Mouse (Mus musculus) bone marrow, adult 2 months (tissue): Measurements from ENCODE around the gene Mdfi. TPM values are rescaled to one million over a fixed set of nuclear protein-coding genes. Genes with fewer than 3 reads are reported as not detected.

Source experiments
- H3K27ac ChIP-seq: fragments of 200-500 bp; 2 replicates; pipeline ENCODE4 v1.5.1; 2012; ENCODE audit warnings: low read depth, mild to moderate bottlenecking, control low read depth, inconsistent platforms, low read length; ENCODE audit not compliant: control insufficient read depth, poor library complexity, insufficient read depth
- H3K4me1 ChIP-seq: fragments of 200-500 bp; 2 replicates; pipeline ENCODE4 v1.6.1; 2011; ENCODE audit warnings: low read length; ENCODE audit not compliant: control insufficient read depth, insufficient read depth
- H3K4me3 ChIP-seq: fragments of 200-500 bp; replicated peaks from 2 replicates; pipeline ENCODE3; 2011; ENCODE audit warnings: mild to moderate bottlenecking, low read depth, low read length, control low read depth; ENCODE audit not compliant: control insufficient read depth
- CTCF ChIP-seq: fragments of 200-500 bp; IDR thresholded peaks from 2 replicates; pipeline ENCODE4 v1.5.1; 2011; ENCODE audit warnings: low read length, control low read depth; ENCODE audit not compliant: control insufficient read depth, insufficient read depth
- POLR2A ChIP-seq: fragments of 200-500 bp; IDR thresholded peaks from 2 replicates; pipeline ENCODE4 v1.6.1; 2011; ENCODE audit warnings: low read depth, mild to moderate bottlenecking, control low read depth, low read length, borderline replicate concordance; ENCODE audit not compliant: control insufficient read depth
- WGBS: fragments of 180-500 bp; shearing (Covaris S2); methylation state at CpG from one replicate; pipeline ENCODE4 v1.1.7; 2018; 5-methylcytosine and 5-hydroxymethylcytosine counted together
- polyA plus RNA-seq: library from polyadenylated mRNA; stranded (reverse); fragments of >200 nt; gene quantifications from 2 replicates; pipeline ENCODE4 v1.2.4, GENCODE M21; 2011; ENCODE audit warnings: low replicate concordance; ENCODE audit not compliant: missing spikeins, insufficient read depth, insufficient read length

The Mdfi gene
- polyA plus RNA-seq, 1 experiment: 4.2 TPM

DNA sequence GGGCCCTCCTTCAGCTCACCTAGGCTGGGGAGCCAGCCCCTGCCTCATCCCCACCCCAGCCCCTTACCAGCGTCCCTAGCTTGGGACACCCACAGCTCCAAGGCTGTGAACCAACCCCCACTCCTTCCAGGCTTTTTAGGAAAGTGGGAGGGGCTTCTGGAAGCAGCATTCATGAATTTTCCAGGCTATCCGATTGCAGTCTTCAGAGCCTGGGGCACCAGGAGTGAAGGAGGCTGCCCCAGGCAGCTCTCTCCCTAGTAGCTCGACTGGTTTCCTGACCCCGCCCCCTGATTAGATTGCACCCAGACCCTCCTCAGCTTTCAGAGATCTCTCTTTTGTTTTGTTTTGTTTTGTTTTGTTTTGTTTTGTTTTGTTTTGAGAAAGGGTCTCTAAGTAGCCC lies 46.2 kb downstream of the Mdfi start:
- TF ChIP-seq CTCF (no peak), POLR2A (no peak)

DNA sequence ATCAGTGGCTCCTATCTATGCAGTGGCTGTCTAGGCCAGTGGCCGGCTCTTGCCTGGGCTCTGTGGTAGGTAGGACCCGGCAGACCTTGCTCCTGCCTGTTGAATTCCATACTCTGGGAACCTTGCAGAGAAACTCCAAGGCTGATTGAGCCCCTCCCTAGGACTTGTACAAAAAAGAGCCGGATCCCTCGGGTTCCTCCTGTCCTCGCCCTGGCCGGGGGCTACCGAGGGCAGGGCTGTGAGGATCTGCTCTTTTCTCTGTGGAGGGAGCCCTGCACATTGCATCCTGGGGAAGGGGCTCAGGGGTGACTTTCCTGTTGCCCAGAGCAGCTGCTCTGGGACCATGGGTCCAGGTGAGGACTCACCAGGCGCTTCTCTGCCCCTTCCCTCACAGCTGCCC lies 46.9 kb downstream of the Mdfi start:
- peaks cover 4% of the 10 kb centered on the region for H3K4me1 ChIP-seq
- no peak overlapping the region for H3K4me3 ChIP-seq
- TF ChIP-seq POLR2A (no peak), CTCF (no peak)
- WGBS: 78% methylated on average over 8 of the region's 8 CpGs
- no peak overlapping the region for H3K27ac ChIP-seq

More for the DNA sequence above, 46.2 kb downstream of the Mdfi start:
- Histone ChIP-seq H3K4me1 (peaks cover 4% of the 10 kb centered on the region), H3K27ac (no peak overlapping the region), H3K4me3 (no peak overlapping the region)
- WGBS: 83% methylated on average over 4 of the region's 4 CpGs

DNA sequence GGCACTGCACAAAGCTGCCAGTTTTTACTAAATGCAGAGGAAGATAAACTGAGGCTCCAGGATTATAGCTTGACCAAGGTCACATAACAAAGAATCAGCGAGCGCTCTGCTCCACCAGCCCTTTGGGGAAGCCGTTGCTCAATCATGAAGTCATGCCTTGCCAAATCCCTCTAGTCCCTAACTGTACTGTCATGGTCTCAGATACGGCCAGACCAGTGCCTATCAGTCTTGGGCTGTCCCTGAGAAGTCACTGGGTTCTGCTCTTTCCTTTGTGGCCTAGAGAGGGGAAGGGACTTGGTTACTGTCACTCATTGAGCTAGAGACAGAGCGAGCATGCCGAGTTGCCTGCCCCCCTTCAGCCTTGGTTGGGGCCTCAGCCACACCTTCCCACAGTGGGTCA lies 50.1 kb downstream of the Mdfi start:
- Histone ChIP-seq H3K4me1 (peaks cover 4% of the 10 kb centered on the region), H3K4me3 (no peak overlapping the region), H3K27ac (peak overlapping the region; percentile 23)
- no peak for TF ChIP-seq POLR2A
- no peak for TF ChIP-seq CTCF
- WGBS: 36% methylated on average over 6 of the region's 6 CpGs

DNA sequence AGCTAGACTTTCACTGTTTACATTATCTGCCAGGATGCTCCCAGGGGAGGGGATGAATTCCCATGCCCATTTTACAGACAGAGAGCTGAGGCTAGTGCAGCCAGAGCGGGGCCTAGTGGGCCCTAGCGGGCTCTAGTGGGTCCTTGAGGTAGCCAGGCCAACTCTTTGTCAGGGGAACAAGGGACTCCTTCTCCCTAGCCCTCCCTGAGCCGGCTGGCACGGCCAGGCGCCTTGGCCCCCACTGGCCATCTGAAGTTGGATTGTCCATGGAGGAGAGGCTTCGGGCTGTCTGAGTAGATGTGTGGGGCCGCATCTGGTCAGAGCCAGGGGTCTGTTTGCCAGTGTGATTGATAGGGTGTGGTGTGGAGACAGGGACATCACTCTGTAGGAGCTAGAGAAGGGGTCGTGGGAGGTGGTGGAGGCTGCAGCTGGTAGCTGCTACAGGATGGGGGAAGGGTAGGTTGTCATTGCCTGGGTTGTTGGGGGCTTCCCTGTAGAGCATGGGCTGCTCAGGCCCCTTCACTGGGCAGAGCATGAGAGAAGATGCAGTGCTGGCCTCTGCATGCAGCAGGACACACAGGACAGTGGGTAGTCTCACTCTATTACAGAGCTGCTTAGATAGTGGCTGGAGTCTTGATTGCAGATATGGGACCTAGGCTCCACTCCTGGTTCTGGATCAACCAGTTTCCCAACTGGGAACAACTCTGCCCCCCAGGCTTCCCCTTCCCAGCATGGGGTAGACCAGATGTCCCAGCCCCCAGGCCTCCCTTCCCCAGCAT lies 50.9 kb downstream of the Mdfi start:
- peak overlapping the region; percentile 52 for H3K27ac ChIP-seq
- 87% methylated on average over 8 of the region's 8 CpGs for WGBS
- no peak overlapping the region for H3K4me3 ChIP-seq
- H3K4me1 ChIP-seq: peaks cover 4% of the 10 kb centered on the region
- TF ChIP-seq POLR2A: no peak
- no peak for TF ChIP-seq CTCF

DNA sequence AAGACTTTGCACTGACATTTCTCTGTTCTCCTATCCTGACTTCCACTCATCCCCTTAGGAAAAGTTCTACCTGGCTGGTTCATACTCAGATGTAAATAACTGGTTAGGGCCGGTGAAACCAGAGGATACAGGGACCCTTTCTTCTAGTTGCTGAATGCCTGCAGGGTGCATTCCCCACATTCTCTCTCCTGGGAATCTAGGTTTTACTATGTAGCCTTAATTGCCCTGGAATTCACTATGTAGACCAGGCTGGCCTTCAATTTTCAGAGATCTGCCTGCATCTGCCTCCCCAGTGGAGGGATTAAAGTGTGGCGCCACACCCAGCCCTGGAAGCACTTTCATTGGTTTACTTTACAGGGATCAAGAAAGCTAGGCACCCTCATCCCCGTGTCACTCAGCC lies 52.0 kb downstream of the Mdfi start:
- WGBS: 84% methylated on average over 3 of the region's 3 CpGs
- H3K27ac ChIP-seq: no peak overlapping the region
- TF ChIP-seq POLR2A (no peak), CTCF (no peak)
- H3K4me3 ChIP-seq: no peak overlapping the region
- H3K4me1 ChIP-seq: peaks cover 4% of the 10 kb centered on the region

DNA sequence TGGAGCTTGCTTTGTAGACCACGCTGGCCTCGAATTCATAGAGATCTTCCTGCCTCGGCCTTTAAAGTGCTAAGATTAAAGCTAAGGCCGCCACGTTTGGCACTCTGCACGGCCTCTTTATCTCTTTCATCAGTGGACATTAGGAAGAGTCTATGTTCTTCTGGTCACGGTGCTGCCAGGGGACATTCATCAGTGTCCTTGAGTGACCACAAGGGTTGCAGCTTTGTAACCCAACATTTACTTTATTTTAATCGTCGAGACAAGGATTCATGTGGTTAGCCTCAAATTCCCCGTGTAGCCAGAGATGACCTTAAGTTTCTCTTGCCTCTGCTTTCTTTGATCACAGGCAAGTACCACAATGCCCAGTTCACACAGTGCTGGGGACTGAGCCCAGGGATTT lies 54.0 kb downstream of the Mdfi start:
- no peak overlapping the region for H3K4me3 ChIP-seq
- WGBS: 62% methylated on average over 10 of the region's 10 CpGs
- peaks cover 4% of the 10 kb centered on the region for H3K4me1 ChIP-seq
- TF ChIP-seq POLR2A (no peak), CTCF (no peak)
- H3K27ac ChIP-seq: no peak overlapping the region

DNA sequence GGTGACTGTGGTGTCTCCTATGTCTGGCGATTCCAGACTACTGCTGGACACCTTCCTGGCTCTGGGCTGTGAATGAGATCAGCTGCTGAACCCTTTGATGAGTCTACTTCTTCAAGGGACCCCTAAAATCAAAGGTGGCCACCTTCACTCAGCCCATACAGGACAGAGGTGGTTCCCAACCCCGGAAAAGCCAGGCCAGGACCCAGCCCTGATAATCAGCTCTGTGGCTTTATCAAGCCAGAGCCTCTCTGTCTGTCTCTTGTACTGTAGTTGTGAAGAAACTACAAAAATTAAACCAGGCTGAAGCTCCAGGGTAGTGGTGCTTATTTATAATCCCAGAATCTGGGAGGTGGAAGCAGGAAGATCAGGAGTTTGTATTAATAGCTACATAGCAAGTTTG lies 57.4 kb downstream of the Mdfi start:
- Histone ChIP-seq H3K4me3 (no peak overlapping the region), H3K27ac (no peak overlapping the region), H3K4me1 (no peaks in the 10 kb centered on the region; the same call in 1 of the 2 replicates)
- WGBS: 60% methylated on average over 2 of the region's 2 CpGs
- TF ChIP-seq POLR2A (no peak), CTCF (no peak)

DNA sequence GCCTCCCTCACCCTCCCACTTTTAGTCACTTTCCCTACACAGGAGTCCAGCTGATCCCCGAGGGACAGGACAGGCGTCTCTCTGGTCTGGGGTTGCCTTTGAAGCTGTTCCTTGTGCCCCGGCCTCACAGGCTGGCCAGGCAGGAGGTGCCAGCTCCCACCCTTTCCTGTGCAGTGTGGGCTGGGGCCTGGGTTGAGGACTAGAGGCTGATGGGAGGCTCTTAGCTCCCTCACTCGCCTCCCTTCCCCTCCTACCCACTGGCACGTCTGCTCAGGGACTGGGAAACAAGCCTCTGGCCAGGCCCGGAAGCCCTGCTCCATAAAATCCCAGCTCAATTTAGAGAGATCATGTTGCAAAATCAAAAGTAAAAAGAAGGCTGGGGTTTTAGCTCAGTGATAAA lies 60.9 kb downstream of the Mdfi start:
- peaks cover 5% of the 10 kb centered on the region for H3K4me1 ChIP-seq
- no peak overlapping the region for H3K4me3 ChIP-seq
- no peak overlapping the region for H3K27ac ChIP-seq
- TF ChIP-seq CTCF (no peak), POLR2A (no peak)
- WGBS: 72% methylated on average over 6 of the region's 6 CpGs
